Mouse (Mus musculus) gastrocnemius, adult 2 months (tissue): ENCODE results near the gene Urm1. TPM values are rescaled to one million over a fixed set of nuclear protein-coding genes. Genes with fewer than 3 reads are reported as not detected.
A peak's percentile ranks its signal among the peaks of the same experiment; 100 is the strongest.

Experiments used
- DNase-seq: peaks from one replicate; pipeline ENCODE4 v3.0.0; 2022
- H3K27ac ChIP-seq: fragments of 200-600 bp; 2 replicates; pipeline ENCODE4 v1.8.1; 2022; ENCODE audit warnings: mild to moderate bottlenecking
- H3K4me3 ChIP-seq: fragments of 200-600 bp; 2 replicates; pipeline ENCODE4 v1.8.1; 2022; ENCODE audit warnings: mild to moderate bottlenecking, moderate library complexity
- CTCF ChIP-seq: fragments of 200-600 bp; IDR thresholded peaks from 2 replicates; pipeline ENCODE4 v1.8.1; 2022; ENCODE audit warnings: antibody characterized with exemption, mild to moderate bottlenecking, moderate library complexity
- intact Hi-C: fragments of 180-260 bp; cut with DNase I; formaldehyde crosslinking; loops from one replicate; pipeline ENCODE4 v1.15.1; 2025
- total RNA-seq, 2 experiments: library from RNA; stranded (reverse); gene quantifications; 2 replicates each; pipeline ENCODE4 v1.2.3; 2021

Urm1 gene
- total RNA-seq, 2 experiments from 2014 or later: 29.6 to 31.3 TPM

DNA sequence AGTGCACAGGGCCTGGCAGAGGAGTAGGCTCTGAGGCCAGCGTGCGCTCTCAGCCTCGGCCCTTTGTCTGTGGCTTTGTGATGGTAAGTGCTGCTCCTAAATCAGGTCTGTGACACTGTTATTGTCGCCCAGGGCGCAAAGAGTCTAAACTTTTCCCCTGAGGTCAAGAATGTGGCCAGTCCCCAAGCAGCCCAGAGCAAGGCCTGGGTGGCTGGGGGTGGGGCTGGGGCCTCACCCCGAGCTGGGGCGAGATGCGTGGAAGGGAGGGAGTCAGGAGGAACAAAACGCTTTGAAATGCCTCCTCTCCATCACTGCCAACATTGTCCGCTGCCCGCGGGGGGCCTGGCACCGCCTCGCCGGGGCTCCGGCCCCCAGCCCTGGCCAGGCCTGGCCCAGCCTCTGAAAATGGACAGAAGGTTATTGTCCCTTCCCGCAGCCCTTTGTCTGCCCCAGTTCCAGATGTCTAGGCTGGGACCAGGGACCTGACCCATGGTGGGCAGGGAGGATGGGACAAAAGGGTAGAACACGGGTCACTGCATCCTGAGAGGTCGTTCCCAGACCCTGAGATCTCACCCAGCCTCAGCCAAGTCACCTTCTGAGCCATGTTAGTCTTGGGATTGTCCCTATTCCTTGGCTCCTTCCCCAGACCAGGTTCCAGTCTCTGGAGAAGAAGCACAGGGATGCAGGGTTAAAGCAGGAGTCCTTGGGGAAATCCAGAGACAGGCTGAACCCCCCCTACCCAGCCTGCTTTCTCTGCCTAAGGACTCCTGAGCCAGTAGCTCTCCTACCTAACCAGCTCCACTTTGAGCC lies 36.8 kb downstream of the Urm1 start:
- peak overlapping the region; percentile 66 for H3K27ac ChIP-seq
- intact Hi-C loops: loop anchor here (10.0 kb wide), 1 partner anchor 92 kb away; no protein-coding TSS in a partner anchor
- peak overlapping the region; percentile 37 for H3K4me3 ChIP-seq
- no peak for DNase-seq
- no peak for TF ChIP-seq CTCF

DNA sequence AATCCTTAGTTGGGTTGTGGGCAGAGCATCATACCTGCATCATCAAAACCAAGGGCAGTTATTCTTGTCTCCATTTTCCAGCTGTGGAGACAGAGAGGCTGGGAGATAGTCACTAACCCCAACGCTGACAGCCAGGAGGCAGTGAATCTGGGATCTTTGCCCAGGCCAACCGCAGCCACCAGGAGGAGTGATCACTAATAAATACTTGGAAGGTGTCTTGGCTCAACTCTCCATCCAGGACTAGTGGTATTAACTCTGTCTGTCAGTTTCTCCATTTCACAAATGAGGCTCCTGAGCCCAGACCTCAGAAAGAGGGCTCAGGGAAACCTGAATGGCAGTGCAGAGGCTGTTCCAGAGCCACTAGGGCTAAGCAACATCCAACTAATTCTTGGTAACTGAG lies 37.5 kb downstream of the Urm1 start:
- peak overlapping the region; percentile 37; the same call in 1 of the 2 replicates for H3K4me3 ChIP-seq
- peak overlapping the region; percentile 71 for H3K27ac ChIP-seq
- DNase-seq: peak; percentile 53

DNA sequence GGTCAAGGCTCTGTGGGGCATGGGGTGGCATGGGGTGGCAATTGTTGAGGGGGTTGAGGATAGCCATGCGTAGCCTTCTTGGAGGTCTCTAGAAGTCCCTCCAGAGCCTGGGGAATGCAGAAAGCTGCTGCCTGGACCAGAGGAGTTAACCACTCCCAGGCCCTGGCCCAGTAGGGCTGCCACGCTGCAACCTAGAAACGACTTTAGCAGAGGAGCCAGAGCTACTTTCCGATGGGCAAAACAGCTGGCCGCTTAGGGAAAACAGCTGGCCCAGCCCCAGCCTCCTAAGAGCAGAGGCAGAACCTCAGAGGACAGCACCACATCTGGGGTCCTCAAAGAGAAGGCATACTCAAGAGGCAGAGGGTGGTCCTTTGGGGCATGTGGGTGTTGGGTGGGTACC lies 38.1 kb downstream of the Urm1 start:
- intact Hi-C loops: loop anchor here (10.0 kb wide), 1 partner anchor 93 kb away; no protein-coding TSS in a partner anchor

More for the DNA sequence above, 37.5 kb downstream of the Urm1 start:
- no peak for TF ChIP-seq CTCF
- intact Hi-C loops: loop anchor here (10.0 kb wide), 1 partner anchor 93 kb away; no protein-coding TSS in a partner anchor

DNA sequence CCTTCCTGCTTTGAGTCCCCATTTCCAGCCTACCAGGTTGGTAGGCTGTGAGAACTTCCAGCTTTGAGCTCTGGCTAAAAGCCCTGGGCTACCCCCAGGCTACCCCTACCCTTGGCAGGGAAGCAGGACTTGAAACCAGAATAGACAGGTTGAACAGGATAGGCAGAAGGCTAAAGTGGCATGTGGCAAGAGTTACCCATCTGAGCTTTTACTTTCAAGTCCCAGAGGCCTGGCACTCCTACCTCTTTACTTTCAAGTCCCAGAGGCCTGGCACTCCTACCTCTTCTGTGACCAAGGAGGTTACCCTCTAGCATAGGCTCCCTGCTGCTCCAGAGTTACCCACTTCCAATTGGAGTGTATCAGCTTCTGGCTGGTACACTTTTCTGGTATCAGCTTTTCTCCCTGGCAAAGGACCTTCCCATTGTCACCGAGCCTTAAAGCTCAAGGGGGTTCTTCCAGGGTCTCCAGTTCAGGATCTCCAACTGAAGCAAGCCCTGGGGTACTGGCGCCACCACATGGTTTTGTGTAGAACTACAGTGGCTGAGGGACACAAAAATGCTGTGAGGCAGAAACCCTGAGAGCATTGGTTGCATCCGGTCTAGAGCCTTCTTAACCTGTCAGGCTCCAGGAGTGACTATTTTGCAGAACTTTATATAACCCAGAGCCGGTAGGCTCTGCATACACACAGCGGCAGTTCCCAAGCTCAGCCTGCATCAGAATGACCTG lies 39.0 kb downstream of the Urm1 start:
- Histone ChIP-seq H3K4me3 (peak overlapping the region; percentile 45), H3K27ac (peak overlapping the region; percentile 71)
- DNase-seq: peak; percentile 50
- intact Hi-C loops: loop anchor here (1.0 to 10.0 kb wide), 2 partner anchors 42 to 94 kb away; no protein-coding TSS in a partner anchor
- peak; percentile 80 for TF ChIP-seq CTCF

More for the DNA sequence above, 38.1 kb downstream of the Urm1 start:
- Histone ChIP-seq H3K27ac (peak overlapping the region; percentile 71), H3K4me3 (peak overlapping the region; percentile 45)
- DNase-seq: peak; percentile 48
- TF ChIP-seq CTCF: no peak

DNA sequence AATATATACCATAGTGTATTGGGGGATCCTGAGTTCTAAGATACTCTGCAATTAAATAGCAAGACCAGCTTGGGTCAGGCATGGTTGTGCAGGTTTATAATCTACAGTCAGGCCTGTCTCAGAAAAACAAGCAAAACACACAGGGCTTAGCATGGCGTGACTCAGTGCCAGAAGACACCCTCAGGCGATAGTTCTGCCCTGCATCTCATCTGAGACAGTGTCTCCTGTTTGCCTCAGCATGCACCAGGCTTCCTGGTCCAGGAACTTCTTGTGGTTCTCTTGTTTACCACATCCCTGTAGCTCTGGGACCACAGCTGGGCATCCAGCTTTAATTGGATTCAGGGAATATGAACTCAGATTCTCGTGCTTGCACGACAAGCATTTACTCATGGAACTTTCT lies 45.2 kb downstream of the Urm1 start:
- intact Hi-C loops: no loop called here
- Histone ChIP-seq H3K27ac (no peak overlapping the region), H3K4me3 (no peak overlapping the region)
- TF ChIP-seq CTCF: no peak
- no peak for DNase-seq

DNA sequence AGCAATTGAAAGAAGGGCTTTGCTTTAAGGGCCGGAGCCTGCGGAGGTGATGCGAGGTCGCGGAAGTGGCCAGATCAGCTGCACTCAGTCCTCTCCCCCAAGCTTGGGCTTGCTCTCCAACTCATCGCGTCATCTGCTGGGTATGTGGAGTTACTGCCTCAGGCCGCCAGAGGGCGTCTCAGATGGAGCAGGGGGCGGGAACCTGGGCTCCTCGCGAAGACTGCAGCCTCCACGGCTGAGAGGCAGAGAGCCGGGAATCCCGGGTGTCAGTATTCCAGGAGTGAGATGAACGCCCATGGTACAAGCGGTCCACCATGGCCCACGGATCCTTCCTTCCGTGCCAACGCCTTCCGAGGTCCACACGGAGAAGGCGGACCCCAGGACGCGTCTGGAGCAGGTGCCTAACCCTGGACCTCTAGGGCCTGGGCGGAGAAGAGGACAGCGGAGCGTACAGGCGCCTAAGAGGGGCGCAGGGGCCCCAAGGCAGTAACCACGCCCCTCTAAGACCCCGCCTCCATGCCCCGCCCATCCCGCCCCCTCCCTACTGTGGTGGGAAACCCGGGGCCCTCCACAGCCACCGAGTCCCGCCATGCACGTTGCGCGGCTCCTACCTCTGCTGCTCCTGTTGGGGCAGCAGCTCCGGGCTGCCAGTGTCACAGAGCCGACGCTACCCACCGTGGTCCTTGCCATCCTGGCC lies 49.2 kb downstream of the Urm1 start, which contains the start of gene Cercam:
Cercam (plus strand) TSS at position 216 of the 697 bp plus-strand sequence.
- DNase-seq: peak; percentile 89
- TF ChIP-seq CTCF: peak; percentile 99
- intact Hi-C loops: loop anchor here (2.0 kb wide), 1 partner anchor 106 kb away; no protein-coding TSS in a partner anchor
- peak within 1 kb of the TSS; percentile 76 for H3K4me3 ChIP-seq
- peak within 1 kb of the TSS; percentile 65 for H3K27ac ChIP-seq

DNA sequence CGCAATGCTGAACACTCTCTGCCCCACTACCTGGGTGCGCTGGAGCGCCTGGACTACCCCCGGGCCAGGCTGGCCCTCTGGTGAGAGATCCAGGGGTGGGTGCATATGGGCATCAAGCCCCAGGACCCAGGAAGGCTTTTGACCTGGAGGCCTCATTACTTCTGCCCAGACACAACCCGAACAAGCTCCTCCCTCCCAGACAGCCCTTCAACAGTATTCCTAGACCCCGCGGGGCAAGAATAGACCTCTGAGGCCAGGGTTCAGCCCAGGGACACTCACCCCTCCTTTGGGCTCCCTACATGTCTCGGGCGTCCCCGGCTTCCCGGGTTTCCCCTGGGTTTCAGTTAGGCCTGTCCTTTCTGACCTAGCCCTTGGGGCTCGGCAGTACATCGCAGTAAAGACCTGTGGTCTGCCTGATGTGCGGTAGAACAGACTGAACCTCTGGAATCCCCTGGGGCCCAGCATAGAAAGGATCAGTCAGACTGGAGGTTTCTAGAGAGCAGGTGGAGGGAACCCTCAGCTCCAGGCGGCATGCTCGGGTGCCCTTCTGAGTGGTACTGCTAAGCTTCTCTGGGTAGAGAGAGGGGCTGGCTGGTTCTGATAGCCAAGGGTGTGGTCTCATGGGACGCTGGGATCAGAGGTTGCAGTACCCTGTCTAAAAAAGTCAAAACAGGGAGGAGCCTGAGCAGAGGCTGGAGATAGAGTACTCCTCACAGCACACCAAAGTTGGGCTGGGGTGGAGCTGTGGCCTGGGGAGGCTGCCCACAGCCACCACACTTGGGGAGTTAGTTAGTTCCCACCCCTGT lies 50.0 kb downstream of the Urm1 start:
- no peak for TF ChIP-seq CTCF
- intact Hi-C loops: loop anchor here (2.0 kb wide), 1 partner anchor 105 kb away; no protein-coding TSS in a partner anchor
- Histone ChIP-seq H3K4me3 (peak overlapping the region; percentile 76), H3K27ac (peak overlapping the region; percentile 65)
- DNase-seq: peak; percentile 60

DNA sequence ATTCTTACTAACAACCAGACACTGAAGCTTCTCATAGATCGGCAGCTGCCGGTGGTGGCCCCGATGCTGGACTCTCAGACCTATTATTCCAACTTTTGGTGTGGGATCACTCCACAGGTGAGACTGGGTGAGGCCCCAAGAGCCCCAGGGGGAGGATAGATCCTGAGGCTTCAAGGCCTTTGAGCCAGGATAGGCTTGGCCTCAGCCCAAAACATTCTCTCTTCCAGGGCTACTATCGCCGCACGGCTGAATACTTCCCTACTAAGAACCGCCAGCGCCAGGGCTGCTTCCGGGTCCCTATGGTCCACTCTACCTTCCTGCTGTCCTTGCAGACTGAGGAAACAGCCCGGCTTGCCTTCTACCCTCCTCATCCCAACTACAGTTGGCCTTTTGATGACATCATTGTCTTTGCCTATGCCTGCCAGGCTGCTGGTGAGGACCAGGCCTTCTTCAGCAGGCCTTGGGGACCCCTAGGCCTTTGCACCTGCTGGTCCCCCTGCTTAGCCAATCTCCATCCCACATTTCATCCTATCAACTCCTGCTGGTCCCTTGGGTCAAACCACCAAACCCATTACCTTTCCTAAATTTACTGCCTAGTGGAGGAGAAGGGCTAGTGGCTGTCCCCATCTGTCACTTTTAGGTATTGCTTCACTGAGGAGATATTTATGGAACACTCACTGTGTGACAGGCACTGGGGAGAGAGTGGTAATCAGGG lies 52.9 kb downstream of the Urm1 start:
- intact Hi-C loops: no loop called here
- no peak overlapping the region for H3K27ac ChIP-seq
- no peak overlapping the region for H3K4me3 ChIP-seq
- TF ChIP-seq CTCF: no peak
- no peak for DNase-seq

DNA sequence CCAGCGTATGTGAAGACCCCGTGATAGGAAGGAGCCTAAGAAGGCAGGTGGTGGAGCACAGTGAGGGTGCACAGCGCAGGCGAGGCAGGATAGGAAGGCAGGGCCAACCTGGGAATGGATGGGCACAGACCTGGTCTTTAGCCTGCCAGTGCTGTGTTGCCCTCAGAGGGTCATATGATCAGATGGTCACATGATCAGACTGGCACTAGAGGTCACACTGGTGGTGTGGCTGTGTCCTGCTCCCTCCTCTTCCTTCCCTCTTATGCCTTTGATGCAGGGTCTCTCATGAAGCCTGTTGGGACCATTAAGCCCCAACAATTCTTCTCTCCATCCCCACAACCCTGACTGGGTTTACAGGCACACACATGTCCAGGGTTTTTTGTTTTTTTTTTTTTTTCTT lies 53.9 kb downstream of the Urm1 start:
- TF ChIP-seq CTCF: no peak
- intact Hi-C loops: no loop called here
- Histone ChIP-seq H3K27ac (no peak overlapping the region), H3K4me3 (no peak overlapping the region)
- no peak for DNase-seq

DNA sequence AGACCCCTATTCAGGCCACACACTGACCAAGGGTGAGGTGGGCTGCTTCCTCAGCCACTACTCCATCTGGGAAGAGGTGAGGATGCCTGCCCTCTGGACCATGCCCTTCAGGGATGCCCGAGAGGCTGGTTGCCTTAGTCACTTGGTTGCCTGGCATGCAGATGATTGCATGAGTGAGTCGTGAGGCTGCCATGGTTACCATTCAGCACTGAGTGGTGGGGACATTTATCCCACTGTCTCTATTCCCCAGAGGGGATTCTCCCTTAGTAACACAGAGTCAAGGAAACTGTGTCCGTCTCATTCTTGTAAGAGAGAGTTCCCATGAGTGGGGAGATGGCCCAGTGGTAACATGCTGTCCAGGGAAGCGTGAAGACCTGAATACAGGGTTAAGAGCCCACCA lies 58.2 kb downstream of the Urm1 start:
- Histone ChIP-seq H3K4me3 (no peak overlapping the region), H3K27ac (no peak overlapping the region)
- intact Hi-C loops: no loop called here
- DNase-seq: no peak
- no peak for TF ChIP-seq CTCF

DNA sequence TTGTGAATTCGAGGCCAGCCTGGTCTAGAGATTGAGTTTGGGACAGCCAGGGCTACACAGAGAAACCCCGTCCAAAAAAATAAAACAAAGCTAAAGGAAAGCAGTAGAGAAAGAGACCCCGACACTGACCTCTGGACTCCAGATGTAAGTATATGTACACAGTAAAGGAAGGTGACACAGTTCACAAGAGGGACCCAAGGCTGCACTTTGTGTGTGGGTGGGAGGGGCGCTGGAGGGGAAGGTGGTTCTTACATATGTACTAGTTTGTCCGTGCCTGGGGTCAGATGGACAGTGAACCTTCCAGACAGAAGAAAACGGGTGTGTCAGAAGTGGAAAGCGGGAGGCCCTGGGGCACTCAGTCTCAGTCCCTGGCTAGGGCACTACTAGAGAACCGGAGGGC lies 59.3 kb downstream of the Urm1 start:
- H3K4me3 ChIP-seq: no peak overlapping the region
- TF ChIP-seq CTCF: no peak
- intact Hi-C loops: no loop called here
- no peak for DNase-seq
- H3K27ac ChIP-seq: no peak overlapping the region
